Mouse (Mus musculus) lung, postnatal 0 days (tissue): ENCODE results near the gene Rnf26. TPM values are rescaled to one million over a fixed set of nuclear protein-coding genes. Genes with fewer than 3 reads are reported as not detected.
A peak's percentile ranks its signal among the peaks of the same experiment; 100 is the strongest.

ENCODE experiments used
- ATAC-seq: fragments of 200-750 bp; cut with Nextera tagmentation; 2 replicates; pipeline ENCODE4 v1.8.0; 2017; ENCODE audit warnings: moderate library complexity
- DNase-seq: peaks from one replicate; pipeline ENCODE4 v3.0.0-alpha.2; 2016; ENCODE audit warnings: low spot score
- H3K27ac ChIP-seq: fragments of 300-500 bp; sonication (generic); 2 replicates; pipeline ENCODE4 v1.5.1; 2014; ENCODE audit warnings: antibody characterized with exemption, mild to moderate bottlenecking, low read length, mixed read lengths
- H3K27me3 ChIP-seq: fragments of 300-500 bp; sonication (generic); replicated peaks from 2 replicates; pipeline ENCODE4 v1.6.1; 2014; ENCODE audit warnings: low read length, mixed read lengths; ENCODE audit not compliant: insufficient read depth
- H3K36me3 ChIP-seq: fragments of 300-500 bp; sonication (generic); 2 replicates; pipeline ENCODE4 v1.6.1; 2014; ENCODE audit warnings: low read length, mixed read lengths; ENCODE audit not compliant: insufficient read depth
- H3K4me1 ChIP-seq: fragments of 300-500 bp; sonication (generic); 2 replicates; pipeline ENCODE4 v1.6.1; 2014; ENCODE audit warnings: antibody characterized with exemption, low read depth, low read length, mixed read lengths; ENCODE audit not compliant: insufficient read depth
- H3K4me2 ChIP-seq: fragments of 300-500 bp; sonication (generic); replicated peaks from 2 replicates; pipeline ENCODE4 v1.6.1; 2014; ENCODE audit warnings: low read depth, mild to moderate bottlenecking, low read length, moderate library complexity, mixed read lengths
- H3K4me3 ChIP-seq: fragments of 300-500 bp; sonication (generic); 2 replicates; pipeline ENCODE4 v1.5.1; 2014; ENCODE audit warnings: low read depth, low read length
- H3K9ac ChIP-seq: fragments of 300-500 bp; sonication (generic); replicated peaks from 2 replicates; pipeline ENCODE4 v1.6.1; 2014; ENCODE audit warnings: low read depth, mild to moderate bottlenecking
- H3K9me3 ChIP-seq: fragments of 300-500 bp; sonication (generic); 2 replicates; pipeline ENCODE4 v1.6.1; 2016; ENCODE audit warnings: low read length, mixed read lengths
- CTCF ChIP-seq: IDR thresholded peaks from 2 replicates; pipeline ENCODE4 v1.5.1; 2016; ENCODE audit warnings: antibody characterized with exemption, mild to moderate bottlenecking
- EP300 ChIP-seq: IDR thresholded peaks from 2 replicates; pipeline ENCODE4 v1.6.1; 2016; ENCODE audit warnings: antibody characterized with exemption, mild to moderate bottlenecking, control low read depth
- WGBS: fragments of 180-500 bp; shearing (Covaris S2); extraction: QIAGEN DNeasy Blood & Tissue Kit; methylation state at CpG from one replicate; pipeline ENCODE4 v1.1.7; 2014; 5-methylcytosine and 5-hydroxymethylcytosine counted together
- polyA plus RNA-seq: library from polyadenylated mRNA; unstranded; fragments of >200 nt; fragmentation: Nextera tagmentation; extraction: Ambion mirVana; gene quantifications from 2 replicates; pipeline ENCODE4 v1.2.1, GENCODE M21; 2015

The Rnf26 gene
- polyA plus RNA-seq, 1 experiment from 2014 or later, result 19.0 TPM

- H3K4me2 ChIP-seq, result no peak overlapping the region
- H3K4me1 ChIP-seq, result peaks cover 12% of the 10 kb centered on the region
- no peak overlapping the region for H3K9ac ChIP-seq
- TF ChIP-seq EP300 (no peak), CTCF (no peak)
- no peak overlapping the region for H3K4me3 ChIP-seq
- no peaks in the 10 kb centered on the region for H3K27me3 ChIP-seq
- DNase-seq (no peak), ATAC-seq (no peak)
- no peaks in the 10 kb centered on the region for H3K9me3 ChIP-seq
- H3K27ac ChIP-seq, result no peak overlapping the region
- H3K36me3 ChIP-seq, result no peaks in the 10 kb centered on the region
- WGBS, result 62% methylated on average over 16 of the region's 16 CpGs
Observed at GRCm38 (mm10) chr9:44075996-44076763, 37.1 kb downstream of the Rnf26 start.

- Histone ChIP-seq H3K4me3 (no peak overlapping the region), H3K27me3 (no peaks in the 10 kb centered on the region; the same call in 1 of the 2 replicates), H3K9ac (no peak overlapping the region), H3K4me1 (peaks cover 12% of the 10 kb centered on the region), H3K4me2 (no peak overlapping the region), H3K27ac (no peak overlapping the region), H3K36me3 (no peaks in the 10 kb centered on the region), H3K9me3 (no peaks in the 10 kb centered on the region)
- 73% methylated on average over 24 of the region's 24 CpGs for WGBS
- no peak for DNase-seq
- TF ChIP-seq EP300 (no peak), CTCF (no peak)
- no peak for ATAC-seq
Observed at GRCm38 (mm10) chr9:44075276-44075995, 37.9 kb downstream of the Rnf26 start.

GRCm38 (mm10) chr9:44074395-44075275, 38.7 kb downstream of the Rnf26 start:
- ATAC-seq, result no peak
- no peak overlapping the region for H3K9ac ChIP-seq
- peak; percentile 40 for DNase-seq
- peak; percentile 57 for TF ChIP-seq CTCF
- TF ChIP-seq EP300, result no peak
- WGBS, result 56% methylated on average over 9 of the region's 9 CpGs
- no peak overlapping the region for H3K27ac ChIP-seq
- H3K4me2 ChIP-seq, result no peak overlapping the region
- H3K4me3 ChIP-seq, result no peak overlapping the region
- H3K9me3 ChIP-seq, result no peaks in the 10 kb centered on the region
- no peaks in the 10 kb centered on the region for H3K36me3 ChIP-seq
- no peaks in the 10 kb centered on the region; the same call in 1 of the 2 replicates for H3K27me3 ChIP-seq
- H3K4me1 ChIP-seq, result peaks cover 9% of the 10 kb centered on the region

GRCm38 (mm10) chr9:44073115-44073514, 40.2 kb downstream of the Rnf26 start:
- Histone ChIP-seq H3K9ac (no peak overlapping the region), H3K36me3 (no peaks in the 10 kb centered on the region), H3K4me2 (no peak overlapping the region), H3K27ac (no peak overlapping the region), H3K4me1 (no peaks in the 10 kb centered on the region; the same call in 1 of the 2 replicates), H3K27me3 (no peaks in the 10 kb centered on the region; the same call in 1 of the 2 replicates), H3K9me3 (no peaks in the 10 kb centered on the region), H3K4me3 (no peak overlapping the region)
- 79% methylated on average over 5 of the region's 5 CpGs for WGBS
- no peak for DNase-seq
- TF ChIP-seq CTCF (no peak), EP300 (no peak)
- no peak for ATAC-seq

GRCm38 (mm10) chr9:44072599-44072915, 40.8 kb downstream of the Rnf26 start:
- no peak overlapping the region for H3K4me2 ChIP-seq

More at GRCm38 (mm10) chr9:44072599-44072915, 40.8 kb downstream of the Rnf26 start:
- Histone ChIP-seq H3K9me3 (no peaks in the 10 kb centered on the region), H3K4me3 (no peak overlapping the region), H3K27ac (no peak overlapping the region), H3K27me3 (no peaks in the 10 kb centered on the region; the same call in 1 of the 2 replicates), H3K9ac (no peak overlapping the region), H3K4me1 (no peaks in the 10 kb centered on the region; the same call in 1 of the 2 replicates), H3K36me3 (no peaks in the 10 kb centered on the region)
- WGBS, result 40% methylated on average over 4 of the region's 4 CpGs
- 0 out of 2 replicates have a peak, but pooled peaks have one; percentile 14 for ATAC-seq
- DNase-seq, result peak; percentile 36
- TF ChIP-seq EP300, result no peak
- TF ChIP-seq CTCF, result no peak
